Mouse (Mus musculus) B cell, adult 2 months (primary cell): ENCODE results near the gene Nedd9.

Source experiments
- DNase-seq, 2 experiments: peaks; one replicate each; pipeline ENCODE4 v3.0.0; 2022

Gene Nedd9

DNA sequence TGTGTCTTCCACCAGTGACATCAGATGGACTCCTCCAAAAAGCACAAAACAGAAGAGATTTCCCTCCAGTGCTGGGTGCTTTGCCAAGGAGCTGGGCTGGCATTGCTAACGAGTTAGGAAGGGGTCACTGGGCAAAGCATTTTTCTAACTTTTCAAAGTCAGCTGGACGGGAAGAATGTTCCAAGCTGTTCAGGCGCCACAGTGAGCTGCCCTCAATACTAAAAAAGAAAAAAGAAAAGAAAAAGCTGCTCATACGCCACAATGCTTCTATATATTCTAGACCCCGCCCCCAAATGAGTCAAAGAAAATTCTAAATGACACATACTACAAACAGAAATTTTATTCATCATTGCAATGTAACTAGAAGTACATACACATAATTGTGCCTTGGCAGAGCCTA, 148.0 kb downstream of the Nedd9 start:
- no peak for DNase-seq

GRCm38 (mm10) chr13:41337407-41337806, 149.8 kb downstream of the Nedd9 start:
- DNase-seq = no peak

- DNase-seq = peak in 1 of 2 experiments; percentile 15
These were observed 150.9 kb downstream of the Nedd9 start for GRCm38 (mm10) chr13:41336260-41336659.

GRCm38 (mm10) chr13:41335767-41336166, 151.4 kb downstream of the Nedd9 start:
- no peak for DNase-seq

DNA sequence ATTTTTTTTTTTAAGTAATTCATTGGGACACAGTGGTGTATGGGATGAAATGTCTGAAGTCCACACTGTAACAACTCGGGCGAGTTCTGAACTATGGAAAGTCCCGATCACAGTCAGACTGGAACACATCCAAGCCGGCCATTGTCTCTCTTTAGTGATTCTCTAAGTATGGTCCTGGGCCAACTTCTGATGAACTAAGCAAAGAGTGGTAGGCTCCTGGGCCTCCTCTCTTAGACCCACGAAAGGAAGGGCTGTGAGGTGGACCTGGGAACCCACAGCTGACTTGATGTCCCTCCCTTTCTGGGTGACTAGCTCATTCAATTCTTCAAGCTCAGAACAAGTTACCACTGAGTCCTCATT, 152.5 kb downstream of the Nedd9 start:
- no peak for DNase-seq

DNA sequence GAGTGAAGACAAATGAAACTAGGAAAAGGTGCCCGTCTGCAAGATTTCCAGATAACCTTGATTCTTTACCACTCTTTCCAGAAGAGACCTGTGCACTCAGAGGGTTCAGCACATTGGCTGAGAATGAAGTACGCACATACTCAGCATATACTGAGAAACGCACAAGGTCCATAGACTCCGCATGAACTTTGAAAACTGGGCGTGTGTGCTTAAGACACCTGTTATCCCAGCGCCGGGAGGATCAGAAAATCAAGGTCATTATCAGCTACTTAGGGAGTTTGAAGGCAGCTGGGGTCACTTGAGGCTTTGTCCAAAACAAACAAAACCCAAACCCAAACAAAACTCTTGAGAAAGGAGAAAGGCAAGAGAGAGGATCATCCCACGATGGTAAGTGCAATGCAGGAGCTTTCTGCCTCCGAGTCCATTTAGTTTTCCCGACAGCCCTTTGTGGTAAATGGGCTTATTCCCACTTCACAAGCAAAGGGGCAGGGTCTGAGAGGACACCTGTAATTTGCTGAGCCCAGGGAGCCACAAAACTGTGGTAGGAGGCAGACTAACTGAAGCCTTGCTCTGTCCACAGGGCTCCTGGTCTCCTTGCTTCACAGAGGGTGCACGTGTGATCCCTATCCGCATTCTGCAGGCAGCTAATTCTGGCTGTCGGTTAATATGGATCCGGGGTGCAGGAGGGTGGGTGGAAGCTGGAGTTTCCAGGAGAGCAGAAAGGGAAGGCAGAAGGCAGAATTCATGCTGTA, 153.1 kb downstream of the Nedd9 start:
- no peak for DNase-seq

- peak in 1 of 2 experiments; percentile 21 for DNase-seq
These were observed 155.4 kb downstream of the Nedd9 start for GRCm38 (mm10) chr13:41331671-41332340.

DNA sequence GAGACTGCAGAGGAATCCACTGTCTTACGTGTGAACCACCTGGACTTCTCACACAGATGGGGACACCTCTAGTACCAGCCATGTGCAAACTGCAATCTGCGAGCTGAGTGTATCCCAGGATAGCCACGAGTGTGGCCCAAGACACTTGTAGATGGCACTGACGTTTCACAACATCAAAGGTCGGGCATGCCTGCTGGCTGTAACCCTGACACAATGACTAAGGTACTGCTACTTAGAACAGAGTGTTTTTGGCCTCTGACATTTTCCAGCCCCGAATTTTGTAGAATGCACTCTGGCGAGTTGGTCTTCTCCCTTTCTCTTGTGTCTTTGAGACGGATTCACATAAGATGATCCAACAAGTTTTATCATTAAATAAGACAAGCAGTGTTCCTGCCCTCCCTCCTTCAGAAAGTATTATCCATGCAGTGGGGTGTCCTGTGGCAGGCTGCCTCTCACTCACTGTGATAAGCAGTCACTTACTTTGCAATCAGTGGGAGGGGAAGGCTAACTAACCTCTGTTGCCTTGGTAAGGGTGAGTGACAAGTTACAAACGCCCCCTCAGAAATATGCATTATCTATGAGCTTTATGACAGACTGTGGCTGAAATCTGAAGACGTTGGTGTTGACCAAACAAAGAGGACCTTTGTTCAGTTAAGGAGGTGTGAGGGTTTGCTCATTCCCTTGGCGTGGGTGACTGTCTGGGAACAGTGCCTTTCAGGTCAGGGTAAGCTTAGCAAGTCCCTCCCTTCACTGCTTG, 156.4 kb downstream of the Nedd9 start:
- DNase-seq = no peak

DNA sequence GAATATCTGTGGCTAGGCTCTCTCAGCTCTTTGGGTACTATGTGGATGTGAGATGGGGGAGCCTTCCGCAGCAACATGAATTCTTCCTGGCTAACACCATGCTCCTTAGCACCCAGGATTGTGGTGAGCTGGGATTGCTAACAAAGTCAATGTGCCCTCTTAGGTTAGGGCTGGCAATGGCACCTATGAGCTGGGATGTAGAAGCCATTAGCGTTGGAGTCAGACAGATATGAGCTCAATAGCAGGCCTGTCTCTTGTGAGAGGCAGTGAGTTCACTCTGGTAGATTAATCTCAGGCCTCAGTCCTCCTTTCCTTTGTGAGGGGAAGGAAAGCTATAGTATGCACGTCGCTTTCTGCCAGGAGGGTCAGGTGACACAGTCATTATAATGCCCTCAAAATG, 157.1 kb downstream of the Nedd9 start:
- no peak for DNase-seq

DNA sequence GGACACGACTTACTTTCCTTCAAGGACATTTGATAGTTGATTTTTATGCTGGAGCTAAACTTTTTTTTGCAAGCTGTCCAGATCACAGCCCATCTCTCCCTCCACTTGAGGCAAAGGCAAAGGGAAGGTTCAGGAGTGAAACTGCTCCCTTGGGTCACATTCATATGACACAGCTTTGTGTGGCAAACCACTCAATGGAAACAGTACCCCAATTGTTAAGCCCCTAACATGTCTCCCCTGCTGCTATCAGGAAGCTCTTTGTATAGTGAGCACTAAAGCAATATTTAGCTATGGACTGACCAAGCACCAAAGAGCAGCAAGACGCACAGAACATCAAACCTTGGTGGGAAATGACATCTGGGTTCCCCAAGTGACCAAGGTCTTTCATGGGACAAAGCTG, 158.7 kb downstream of the Nedd9 start:
- no peak for DNase-seq

DNA sequence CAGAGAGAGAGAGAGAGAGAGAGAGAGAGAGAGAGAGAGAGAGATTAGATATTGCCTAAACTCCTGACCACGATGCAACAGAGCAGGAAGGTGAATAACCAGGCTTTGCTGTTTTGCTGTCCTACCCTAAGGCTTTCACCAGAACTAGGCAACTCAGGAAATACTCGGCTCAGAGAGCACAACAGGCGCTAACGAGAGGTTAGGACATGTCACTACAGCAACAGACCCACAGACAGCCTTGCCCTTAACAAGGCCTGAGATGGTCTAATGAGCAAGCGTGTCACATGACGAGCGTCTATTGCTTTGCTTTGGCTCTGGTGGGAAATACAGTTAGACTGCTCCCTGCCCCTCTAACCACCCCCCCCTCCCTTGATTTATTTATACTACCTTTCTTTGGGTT, 159.6 kb downstream of the Nedd9 start:
- DNase-seq = peak; percentile 30 to 39

DNA sequence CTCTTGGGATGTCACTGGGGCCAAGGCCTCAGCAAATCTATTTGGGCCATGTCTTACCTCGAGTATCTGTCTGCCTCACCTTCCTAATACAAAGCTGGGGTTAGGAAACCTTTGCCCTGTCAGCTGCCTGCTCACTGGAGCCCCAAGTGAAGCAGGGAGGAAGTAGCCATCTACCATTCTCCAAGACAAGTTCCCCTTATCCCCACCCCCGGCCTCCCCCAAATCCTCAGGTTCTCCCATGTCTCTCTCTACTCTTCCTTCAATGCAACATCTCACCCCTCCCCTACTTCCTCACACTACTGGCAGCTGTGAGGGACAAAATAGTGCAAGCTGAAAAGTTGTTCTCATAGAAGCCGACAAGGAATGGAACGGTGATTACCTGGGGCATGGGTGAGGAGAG, 161.0 kb downstream of the Nedd9 start:
- no peak for DNase-seq

DNA sequence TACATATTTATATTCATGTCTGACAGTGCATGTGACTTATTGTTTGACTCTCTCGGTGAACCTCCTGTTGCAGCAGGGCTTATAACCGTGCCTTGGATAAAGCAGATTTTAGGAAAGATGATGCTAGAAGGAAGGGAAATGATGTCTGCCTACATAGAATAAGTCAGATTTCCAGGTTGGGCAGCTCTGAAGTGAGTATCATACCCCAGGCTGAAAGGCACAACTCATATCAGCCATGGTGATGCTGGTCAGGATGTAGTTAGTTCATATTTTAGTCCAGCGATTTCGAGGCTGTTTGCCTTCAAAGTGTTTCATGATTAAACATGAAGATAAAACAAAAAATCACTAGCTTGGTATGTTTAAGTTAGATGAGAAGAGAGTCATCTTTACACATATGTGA, 161.8 kb downstream of the Nedd9 start:
- DNase-seq = no peak

GRCm38 (mm10) chr13:41324631-41325030, 162.5 kb downstream of the Nedd9 start:
- no peak for DNase-seq

- DNase-seq = no peak
These were observed 165.7 kb downstream of the Nedd9 start for GRCm38 (mm10) chr13:41321433-41321832.

DNA sequence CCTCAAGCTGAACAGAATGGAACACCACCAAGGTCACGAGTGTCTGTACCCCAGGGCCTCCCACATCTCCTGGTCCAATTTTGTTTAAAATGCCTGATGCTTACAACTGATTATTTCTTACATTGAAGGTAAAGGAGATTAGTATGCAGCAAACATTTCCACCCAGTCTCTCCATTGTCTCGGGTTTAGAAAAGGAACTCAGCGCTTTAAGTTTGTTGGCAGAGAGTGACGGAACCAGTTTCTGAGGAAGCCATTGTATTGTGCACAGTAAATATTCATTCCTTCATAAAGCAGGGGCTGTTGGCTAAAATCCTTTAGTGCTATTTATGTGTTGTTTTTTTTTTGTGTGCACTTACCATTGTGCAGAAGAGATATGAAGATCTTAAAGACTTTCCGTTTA, 166.4 kb downstream of the Nedd9 start:
- no peak for DNase-seq

- DNase-seq = peak; percentile 92 to 94
These were observed 184.4 kb downstream of the Nedd9 start for GRCm38 (mm10) chr13:41302716-41303115.

- DNase-seq = no peak
These were observed 187.1 kb downstream of the Nedd9 start for GRCm38 (mm10) chr13:41300037-41300436.

- DNase-seq = no peak
These were observed 188.2 kb downstream of the Nedd9 start for GRCm38 (mm10) chr13:41298996-41299395.

GRCm38 (mm10) chr13:41298533-41298932, 188.6 kb downstream of the Nedd9 start:
- DNase-seq = no peak

- DNase-seq = no peak
These were observed 190.8 kb downstream of the Nedd9 start for GRCm38 (mm10) chr13:41296396-41296795.

DNA sequence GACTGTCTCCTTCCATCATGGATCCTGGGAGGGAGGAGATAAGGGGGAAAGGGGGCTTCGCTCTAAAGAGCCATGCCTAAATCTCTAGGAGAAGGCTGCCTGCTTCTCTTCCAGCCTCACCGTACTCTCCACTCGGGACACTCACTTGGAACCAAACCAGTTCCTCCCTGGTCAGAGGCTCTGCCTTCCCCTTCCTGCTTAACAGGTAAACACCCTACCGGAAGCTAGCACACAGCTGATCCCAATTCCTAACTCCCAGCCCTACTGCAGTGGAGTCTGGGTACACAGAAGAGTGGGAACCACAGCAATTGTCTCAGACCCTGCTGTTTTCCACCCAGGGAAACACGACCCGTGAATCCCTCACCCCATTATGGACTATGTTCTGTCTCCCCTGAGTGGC, 191.3 kb downstream of the Nedd9 start:
- no peak for DNase-seq

GRCm38 (mm10) chr13:41293595-41293994, 193.6 kb downstream of the Nedd9 start:
- no peak for DNase-seq

DNA sequence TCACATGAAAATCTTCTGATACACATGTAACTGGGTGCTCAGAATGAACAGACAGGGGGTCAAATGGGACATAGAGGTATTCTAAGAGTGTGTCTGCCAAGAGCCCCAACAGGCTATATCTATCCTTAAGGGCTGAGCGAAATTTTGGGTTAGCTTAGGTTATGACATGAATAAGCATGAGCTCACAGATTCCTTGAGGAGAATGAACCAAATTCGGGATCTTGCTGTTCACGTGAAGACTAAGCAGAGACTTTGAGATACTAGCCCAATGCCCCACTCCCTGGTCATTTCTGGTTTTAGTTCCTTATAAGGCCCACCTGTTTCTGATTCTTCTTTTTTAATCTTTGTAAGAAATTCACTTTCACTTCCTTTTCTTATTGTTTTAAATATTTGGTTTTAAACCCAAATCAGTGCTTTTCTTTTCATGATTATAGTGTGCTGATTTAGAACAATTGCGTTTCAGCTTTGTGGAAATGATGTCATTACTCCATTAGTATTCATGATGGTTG, 195.6 kb downstream of the Nedd9 start:
- peak; percentile 25 to 41 for DNase-seq
